Mouse (Mus musculus): ENCODE results near the gene Gstp2.

DNA sequence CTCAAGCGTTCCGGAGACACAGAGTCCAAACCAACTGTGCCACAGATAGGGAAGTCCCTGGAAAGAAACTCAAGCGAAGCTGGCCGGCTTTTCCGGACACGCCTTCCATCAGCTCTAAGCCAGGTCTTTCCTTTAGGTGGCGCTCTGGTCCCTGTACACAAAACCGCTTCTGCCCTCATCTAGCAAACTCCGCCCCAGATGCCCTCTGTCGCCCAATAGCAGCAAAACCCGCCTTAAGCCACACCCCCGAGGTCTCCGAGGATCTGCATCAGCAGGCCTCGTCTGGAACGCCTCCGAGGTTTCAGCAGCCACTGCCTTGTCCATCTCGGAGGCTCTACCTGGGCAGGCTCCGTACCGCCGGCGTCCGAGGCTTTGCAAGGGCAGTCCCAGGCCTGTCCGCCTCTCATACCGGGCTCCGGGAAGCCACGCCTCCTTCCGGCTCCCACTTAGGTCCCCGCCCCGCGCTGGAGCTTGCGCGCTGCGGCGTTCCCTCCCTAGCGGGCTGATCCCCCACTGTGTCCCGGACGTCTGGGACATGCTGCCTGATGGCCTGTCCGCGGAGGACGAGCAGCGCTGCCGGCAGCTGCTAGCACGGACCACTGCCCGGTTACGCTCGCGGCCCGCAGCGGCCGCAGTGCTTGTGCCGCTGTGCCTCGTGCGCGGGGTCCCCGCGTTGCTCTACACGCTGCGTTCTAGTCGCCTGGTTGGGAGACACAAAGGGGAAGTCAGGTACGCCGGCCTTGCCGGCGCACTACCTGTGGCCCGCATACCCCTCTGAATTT lies 45.5 kb downstream of the Gstp2 start, which contains the start of the genes Nudt8 and Gm49405:
- TF ChIP-seq CTCF (IDR thresholded peaks at IDR 0.05) = peak; percentile 89
- no peak for TF ChIP-seq EP300 (IDR thresholded peaks at IDR 0.05)
